Mouse (Mus musculus) midbrain, postnatal 0 days (tissue): Measurements from ENCODE around the gene Vrk3. TPM values are rescaled to one million over a fixed set of nuclear protein-coding genes. Genes with fewer than 3 reads are reported as not detected.

Experiments used
- ATAC-seq: fragments of 200-750 bp; cut with Nextera tagmentation; 2 replicates; pipeline ENCODE4 v1.8.0; 2017; ENCODE audit warnings: moderate number of reproducible peaks, mild to moderate bottlenecking, moderate TSS enrichment, moderate library complexity; ENCODE audit not compliant: low FRiP score
- DNase-seq: peaks from one replicate; pipeline ENCODE4 v3.0.0-alpha.2; 2015; ENCODE audit warnings: low spot score
- H3K27ac ChIP-seq: fragments of 300-500 bp; sonication (generic); 2 replicates; pipeline ENCODE4 v1.5.1; 2014; ENCODE audit warnings: low read depth, mild to moderate bottlenecking, low read length, mixed read lengths
- H3K27me3 ChIP-seq: fragments of 300-500 bp; sonication (generic); 2 replicates; pipeline ENCODE4 v1.6.1; 2014; ENCODE audit warnings: low read length, control low read depth, mixed read lengths; ENCODE audit not compliant: insufficient read depth
- H3K36me3 ChIP-seq: fragments of 300-500 bp; sonication (generic); 2 replicates; pipeline ENCODE4 v1.6.1; 2014; ENCODE audit warnings: low read length, control low read depth, mixed read lengths; ENCODE audit not compliant: insufficient read depth
- H3K4me1 ChIP-seq: fragments of 300-500 bp; sonication (generic); 2 replicates; pipeline ENCODE4 v1.6.1; 2014; ENCODE audit warnings: mild to moderate bottlenecking, control low read depth, antibody characterized with exemption, low read length, mixed read lengths; ENCODE audit not compliant: insufficient read depth
- H3K4me2 ChIP-seq: fragments of 300-500 bp; sonication (generic); 2 replicates; pipeline ENCODE4 v1.6.1; 2014; ENCODE audit warnings: low read depth, mild to moderate bottlenecking, low read length, mixed read lengths; ENCODE audit not compliant: poor library complexity, severe bottlenecking
- H3K4me3 ChIP-seq: fragments of 300-500 bp; sonication (generic); 2 replicates; pipeline ENCODE4 v1.5.1; 2014; ENCODE audit warnings: low read depth, mild to moderate bottlenecking, low read length, moderate library complexity
- H3K9ac ChIP-seq: fragments of 300-500 bp; sonication (generic); replicated peaks from 2 replicates; pipeline ENCODE4 v1.6.1; 2014; ENCODE audit warnings: mild to moderate bottlenecking, low read length, moderate library complexity, mixed read lengths; ENCODE audit not compliant: poor library complexity, severe bottlenecking
- H3K9me3 ChIP-seq: fragments of 300-500 bp; sonication (generic); 2 replicates; pipeline ENCODE4 v1.6.1; 2016; ENCODE audit warnings: low read length, control low read depth
- CTCF ChIP-seq: IDR thresholded peaks from 2 replicates; pipeline ENCODE4 v1.5.1; 2016; ENCODE audit warnings: antibody characterized with exemption, mild to moderate bottlenecking
- WGBS: fragments of 180-500 bp; shearing (Covaris S2); extraction: QIAGEN DNeasy Blood & Tissue Kit; methylation state at CpG from one replicate; pipeline ENCODE4 v1.1.7; 2014; 5-methylcytosine and 5-hydroxymethylcytosine counted together
- polyA plus RNA-seq: library from polyadenylated mRNA; unstranded; fragments of >200 nt; fragmentation: Nextera tagmentation; extraction: Ambion mirVana; gene quantifications from 2 replicates; pipeline ENCODE4 v1.2.1, GENCODE M21; 2015
- total RNA-seq: library from RNA; depleted of rRNA; stranded (reverse); fragments of >200 nt; gene quantifications from 2 replicates; pipeline ENCODE4 v1.2.3, GENCODE M21; 2014

The Vrk3 gene
- total and polyA plus RNA-seq, 2 experiments from 2014 or later, result 23.3 to 23.5 TPM

DNA sequence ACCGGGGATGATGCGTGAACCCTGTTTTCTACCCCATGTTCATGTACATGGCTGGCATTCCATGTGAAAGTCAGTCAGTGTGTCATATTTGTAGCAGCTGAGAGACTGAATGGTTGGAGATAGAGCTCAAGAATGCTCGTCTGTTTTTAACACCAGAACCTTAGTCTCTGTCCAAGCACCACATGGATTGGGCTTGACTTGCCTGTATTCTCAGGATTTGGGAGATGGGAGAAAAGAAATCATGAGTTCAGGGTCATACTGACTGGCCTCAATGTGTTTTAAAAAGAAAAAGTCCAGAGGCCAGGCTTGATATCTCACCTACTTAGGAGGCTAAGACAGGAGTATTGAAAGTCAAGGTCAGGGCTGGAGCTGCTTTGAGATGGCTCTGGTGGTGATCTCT, 69.2 kb downstream of the Vrk3 start:
- Histone ChIP-seq H3K27me3 (no peaks in the 10 kb centered on the region), H3K4me3 (peak overlapping the region; percentile 78), H3K36me3 (no peaks in the 10 kb centered on the region), H3K9ac (peak overlapping the region; percentile 86), H3K4me1 (peaks cover 18% of the 10 kb centered on the region), H3K9me3 (no peaks in the 10 kb centered on the region), H3K27ac (0 out of 2 replicates have a peak overlapping the region, but pooled peaks have one; percentile 87), H3K4me2 (peak overlapping the region; percentile 79)
- DNase-seq, result no peak
- TF ChIP-seq CTCF, result no peak
- ATAC-seq, result no peak
- 23% methylated on average over 3 of the region's 3 CpGs for WGBS

DNA sequence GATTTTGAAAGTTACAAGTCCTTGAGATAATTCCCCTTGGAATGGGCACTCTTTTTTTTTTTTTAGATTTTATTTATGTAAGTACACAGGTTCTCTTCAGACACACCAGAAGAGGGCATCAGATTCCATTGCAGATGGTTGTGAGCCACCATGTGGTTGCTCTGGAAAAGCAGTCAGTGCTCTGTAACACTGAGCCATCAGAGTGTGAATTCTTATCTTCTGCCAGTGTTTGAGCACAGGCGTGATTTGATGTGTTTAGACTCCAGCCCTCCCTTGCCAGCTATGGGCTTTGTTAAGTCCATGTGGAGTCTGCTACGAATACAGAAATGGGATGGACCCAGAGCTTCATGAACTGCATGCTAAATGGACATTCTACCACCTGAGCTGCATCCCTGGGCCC, 70.0 kb downstream of the Vrk3 start:
- Histone ChIP-seq H3K9ac (no peak overlapping the region), H3K4me3 (no peak overlapping the region), H3K27ac (no peak overlapping the region), H3K27me3 (no peaks in the 10 kb centered on the region), H3K9me3 (no peaks in the 10 kb centered on the region), H3K4me2 (peak overlapping the region; percentile 79), H3K36me3 (no peaks in the 10 kb centered on the region), H3K4me1 (peaks cover 18% of the 10 kb centered on the region)
- 16% methylated on average over 2 of the region's 2 CpGs for WGBS
- DNase-seq (peak; percentile 33), ATAC-seq (no peak)
- TF ChIP-seq CTCF, result peak; percentile 54

DNA sequence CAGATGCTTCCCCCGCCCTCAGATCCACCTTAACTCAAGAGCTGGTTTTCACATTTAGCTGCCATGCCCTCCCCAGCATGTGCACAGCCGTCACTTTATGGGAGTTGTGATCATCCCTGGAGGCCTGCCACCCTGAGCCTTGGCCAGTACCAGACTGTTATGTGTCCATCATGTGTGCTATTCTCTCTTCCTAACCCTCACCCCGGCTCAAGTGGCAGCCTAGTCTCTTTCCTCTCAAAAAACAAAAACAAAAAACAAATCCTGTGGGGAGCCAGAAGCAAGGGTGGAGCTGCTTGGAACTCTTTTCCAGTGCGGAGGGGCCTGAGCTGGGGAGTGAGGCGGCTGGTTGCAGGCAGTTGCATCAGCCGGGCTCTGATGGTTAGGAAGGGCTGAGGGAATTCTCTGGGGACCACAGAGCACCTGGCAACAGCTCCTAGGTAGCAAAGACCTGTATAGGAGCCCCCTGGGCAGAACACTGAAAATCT, 70.6 kb downstream of the Vrk3 start:
- peak overlapping the region; percentile 29 for H3K4me2 ChIP-seq
- no peak overlapping the region for H3K27ac ChIP-seq
- no peaks in the 10 kb centered on the region for H3K27me3 ChIP-seq
- no peaks in the 10 kb centered on the region for H3K9me3 ChIP-seq
- H3K4me3 ChIP-seq, result no peak overlapping the region
- H3K4me1 ChIP-seq, result peaks cover 18% of the 10 kb centered on the region
- no peak for ATAC-seq
- H3K9ac ChIP-seq, result peak overlapping the region; percentile 39; the same call in 1 of the 2 replicates
- H3K36me3 ChIP-seq, result no peaks in the 10 kb centered on the region
- no peak for TF ChIP-seq CTCF
- peak; percentile 15 for DNase-seq
- WGBS, result 39% methylated on average over 6 of the region's 6 CpGs

DNA sequence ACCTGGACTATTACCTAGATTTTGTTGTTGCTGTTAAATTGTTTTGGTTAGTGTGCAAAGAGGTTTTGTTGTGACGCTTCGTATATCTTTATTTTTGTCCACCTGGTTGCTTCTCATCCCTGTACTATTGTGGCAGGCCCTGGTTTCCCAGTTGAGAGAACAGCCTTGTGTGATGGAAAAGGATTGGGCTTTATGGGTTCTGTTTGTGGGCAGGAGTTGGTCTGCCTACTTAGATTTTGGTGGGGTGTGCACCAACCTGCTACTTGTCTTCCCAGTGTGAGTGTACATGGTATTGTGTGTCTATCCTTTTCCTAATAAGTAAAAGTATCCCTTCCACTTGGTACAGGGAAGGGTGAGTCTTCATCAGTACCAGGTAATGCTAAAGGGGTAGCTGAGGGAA, 71.2 kb downstream of the Vrk3 start:
- no peak for TF ChIP-seq CTCF
- 93% methylated on average over 2 of the region's 2 CpGs for WGBS
- Histone ChIP-seq H3K9me3 (no peaks in the 10 kb centered on the region), H3K27me3 (no peaks in the 10 kb centered on the region), H3K27ac (no peak overlapping the region), H3K36me3 (no peaks in the 10 kb centered on the region), H3K9ac (no peak overlapping the region), H3K4me1 (peaks cover 18% of the 10 kb centered on the region), H3K4me3 (no peak overlapping the region), H3K4me2 (no peak overlapping the region; the same call in 1 of the 2 replicates)
- ATAC-seq (no peak), DNase-seq (no peak)

DNA sequence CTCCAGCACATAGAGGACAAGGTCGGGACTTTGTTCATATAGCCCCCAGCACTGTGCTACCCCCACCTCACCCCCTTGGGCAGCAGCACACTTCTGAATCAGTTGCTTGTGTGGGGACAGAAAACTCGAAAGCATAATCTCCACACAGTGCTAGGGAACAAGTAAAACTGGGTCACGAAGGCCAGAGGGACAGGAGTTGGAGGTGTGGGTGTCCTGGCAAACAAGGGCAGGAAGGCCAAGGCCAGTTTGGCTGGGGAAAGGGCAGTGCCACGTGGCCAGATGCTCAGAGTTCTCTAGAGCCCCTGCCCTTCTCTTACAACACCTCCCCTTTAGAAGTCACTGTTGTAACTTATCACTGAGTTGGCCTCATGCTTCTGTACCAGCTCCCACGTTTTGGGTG, 71.7 kb downstream of the Vrk3 start:
- H3K4me1 ChIP-seq, result peaks cover 18% of the 10 kb centered on the region
- WGBS, result 66% methylated on average over 5 of the region's 5 CpGs
- no peak for TF ChIP-seq CTCF

DNA sequence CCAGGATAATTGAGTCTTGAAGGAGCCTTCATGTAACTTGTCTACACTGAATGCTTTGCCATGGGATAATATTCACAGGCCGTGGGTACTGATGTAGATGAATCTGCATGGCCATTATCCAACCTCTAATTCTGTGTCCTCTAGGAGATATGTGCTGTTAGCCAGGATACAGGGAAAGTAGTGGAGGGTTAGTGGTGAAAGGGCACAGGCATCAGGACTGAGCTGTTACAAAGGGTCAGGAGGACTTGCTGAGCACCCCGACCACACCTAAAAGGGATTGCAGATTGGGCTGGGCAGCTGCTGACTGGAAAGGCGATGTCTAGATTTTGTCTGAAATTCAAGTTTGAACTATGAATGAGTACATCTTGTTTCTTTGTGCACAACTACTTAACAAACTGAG, 72.3 kb downstream of the Vrk3 start:
- DNase-seq (no peak), ATAC-seq (no peak)
- Histone ChIP-seq H3K9me3 (no peaks in the 10 kb centered on the region), H3K4me1 (peaks cover 18% of the 10 kb centered on the region), H3K9ac (no peak overlapping the region), H3K27me3 (no peaks in the 10 kb centered on the region), H3K4me3 (no peak overlapping the region), H3K36me3 (no peaks in the 10 kb centered on the region), H3K27ac (no peak overlapping the region), H3K4me2 (no peak overlapping the region)
- TF ChIP-seq CTCF, result no peak
- WGBS, result 91% methylated on average over 3 of the region's 3 CpGs

More for the DNA sequence above, 71.7 kb downstream of the Vrk3 start:
- H3K4me3 ChIP-seq, result no peak overlapping the region
- ATAC-seq (no peak), DNase-seq (no peak)
- no peaks in the 10 kb centered on the region for H3K27me3 ChIP-seq
- no peaks in the 10 kb centered on the region for H3K9me3 ChIP-seq
- H3K9ac ChIP-seq, result no peak overlapping the region
- H3K4me2 ChIP-seq, result no peak overlapping the region
- H3K27ac ChIP-seq, result no peak overlapping the region
- no peaks in the 10 kb centered on the region for H3K36me3 ChIP-seq
